Mouse (Mus musculus) forebrain, embryonic 14.5 days (tissue): ENCODE results near the gene Shank3. TPM values are rescaled to one million over a fixed set of nuclear protein-coding genes. Genes with fewer than 3 reads are reported as not detected.
A peak's percentile ranks its signal among the peaks of the same experiment; 100 is the strongest.

ENCODE experiments used
- ATAC-seq: fragments of 200-750 bp; cut with Nextera tagmentation; 2 replicates; pipeline ENCODE4 v1.8.0; 2017; ENCODE audit warnings: mild to moderate bottlenecking, moderate library complexity
- DNase-seq: peaks from one replicate; pipeline ENCODE4 v3.0.0-alpha.2; 2015; ENCODE audit warnings: low spot score
- H3K27ac ChIP-seq: fragments of 300-500 bp; sonication (generic); 2 replicates; pipeline ENCODE4 v1.5.1; 2014; ENCODE audit warnings: low read depth, mild to moderate bottlenecking, control low read depth, low read length, moderate library complexity
- H3K27me3 ChIP-seq: fragments of 300-500 bp; sonication (generic); replicated peaks from 2 replicates; pipeline ENCODE4 v1.6.1; 2014; ENCODE audit warnings: low read length, control low read depth, mixed read lengths; ENCODE audit not compliant: control insufficient read depth, insufficient read depth
- H3K36me3 ChIP-seq: fragments of 300-500 bp; sonication (generic); 2 replicates; pipeline ENCODE4 v1.6.1; 2014; ENCODE audit warnings: low read length, control low read depth; ENCODE audit not compliant: control insufficient read depth, insufficient read depth
- H3K4me1 ChIP-seq: fragments of 300-500 bp; sonication (generic); 2 replicates; pipeline ENCODE4 v1.6.1; 2014; ENCODE audit warnings: antibody characterized with exemption, low read length, control low read depth; ENCODE audit not compliant: control insufficient read depth, insufficient read depth
- H3K4me2 ChIP-seq: fragments of 300-500 bp; sonication (generic); 2 replicates; pipeline ENCODE4 v1.6.1; 2014; ENCODE audit warnings: mild to moderate bottlenecking, control low read depth, low read length
- H3K4me3 ChIP-seq: fragments of 300-500 bp; sonication (generic); 2 replicates; pipeline ENCODE4 v1.5.1; 2014; ENCODE audit warnings: low read depth, low read length, control low read depth
- H3K9ac ChIP-seq: fragments of 300-500 bp; sonication (generic); 2 replicates; pipeline ENCODE4 v1.6.1; 2014; ENCODE audit warnings: mild to moderate bottlenecking, low read length, control low read depth, moderate library complexity
- H3K9me3 ChIP-seq: fragments of 300-500 bp; sonication (generic); replicated peaks from 2 replicates; pipeline ENCODE4 v1.6.1; 2016; ENCODE audit warnings: low read length, control low read depth, mixed read lengths; ENCODE audit not compliant: control insufficient read depth
- WGBS: fragments of 180-500 bp; shearing (Covaris S2); extraction: QIAGEN DNeasy Blood & Tissue Kit; methylation state at CpG from one replicate; pipeline ENCODE4 v1.1.7; 2014; 5-methylcytosine and 5-hydroxymethylcytosine counted together
- polyA plus RNA-seq: library from polyadenylated mRNA; unstranded; fragments of >200 nt; fragmentation: Nextera tagmentation; extraction: Ambion mirVana; gene quantifications from 2 replicates; pipeline ENCODE4 v1.2.1, GENCODE M21; 2014

Gene Shank3
- 4.8 and 6.0 TPM in 2 replicates for polyA plus RNA-seq

GRCm38 (mm10) chr15:89498961-89499688 is at the start of gene Shank3:
Gene Shank3 (plus strand): TSS chr15:89499623.
- Histone ChIP-seq H3K9me3 (no peaks in the 10 kb centered on the region), H3K4me1 (peaks cover 8% of the 10 kb centered on the region; the same call in 1 of the 2 replicates), H3K27me3 (peaks cover 7% of the 10 kb centered on the region), H3K27ac (peak within 1 kb of the TSS; percentile 55), H3K4me2 (peak within 1 kb of the TSS; percentile 85), H3K9ac (peak within 1 kb of the TSS; percentile 79), H3K4me3 (peak within 1 kb of the TSS; percentile 73), H3K36me3 (peaks cover 7% of the 10 kb centered on the region; the same call in 1 of the 2 replicates)
- ATAC-seq (peak; percentile 70), DNase-seq (peak; percentile 57)
- under 1% methylated on average over 44 of the region's 72 CpGs for WGBS

GRCm38 (mm10) chr15:89452906-89453864 is 46.2 kb upstream of the Shank3 start:
- Histone ChIP-seq H3K27me3 (no peaks in the 10 kb centered on the region), H3K27ac (peak overlapping the region; percentile 63; the same call in 1 of the 2 replicates), H3K4me2 (peak overlapping the region; percentile 76), H3K9ac (peak overlapping the region; percentile 86), H3K36me3 (peaks cover 20% of the 10 kb centered on the region), H3K4me1 (peaks cover 18% of the 10 kb centered on the region), H3K9me3 (no peaks in the 10 kb centered on the region), H3K4me3 (peak overlapping the region; percentile 76)
- ATAC-seq = peak; percentile 70
- peak; percentile 48 for DNase-seq
- WGBS = 4% methylated on average over 24 of the region's 24 CpGs

GRCm38 (mm10) chr15:89453865-89454478 is 45.5 kb upstream of the Shank3 start, which contains the start of gene Mapk8ip2:
Gene Mapk8ip2 (plus strand): TSS chr15:89453913.
- 0% methylated on average over 50 of the region's 53 CpGs for WGBS
- peak within 1 kb of the TSS; percentile 86 for H3K9ac ChIP-seq
- peak within 1 kb of the TSS; percentile 76 for H3K4me3 ChIP-seq
- DNase-seq = peak; percentile 68
- peak within 1 kb of the TSS; percentile 76 for H3K4me2 ChIP-seq
- peaks cover 28% of the 10 kb centered on the region for H3K36me3 ChIP-seq
- H3K9me3 ChIP-seq = no peaks in the 10 kb centered on the region
- no peaks in the 10 kb centered on the region for H3K27me3 ChIP-seq
- ATAC-seq = peak; percentile 83
- H3K4me1 ChIP-seq = peaks cover 18% of the 10 kb centered on the region
- H3K27ac ChIP-seq = peak within 1 kb of the TSS; percentile 63; the same call in 1 of the 2 replicates

- peaks cover 36% of the 10 kb centered on the region for H3K36me3 ChIP-seq
- DNase-seq = no peak
- peaks cover 18% of the 10 kb centered on the region for H3K4me1 ChIP-seq
- peak overlapping the region; percentile 76 for H3K4me2 ChIP-seq
- 12% methylated on average over 6 of the region's 6 CpGs for WGBS
- peak; percentile 33; the same call in 1 of the 2 replicates for ATAC-seq
- peak overlapping the region; percentile 76 for H3K4me3 ChIP-seq
- no peaks in the 10 kb centered on the region for H3K27me3 ChIP-seq
- H3K27ac ChIP-seq = no peak overlapping the region; the same call in 1 of the 2 replicates
- no peaks in the 10 kb centered on the region for H3K9me3 ChIP-seq
- peak overlapping the region; percentile 86 for H3K9ac ChIP-seq
These were observed 44.6 kb upstream of the Shank3 start for GRCm38 (mm10) chr15:89454857-89455256.

- H3K27me3 ChIP-seq = no peaks in the 10 kb centered on the region
- H3K4me2 ChIP-seq = peak overlapping the region; percentile 76
- peak overlapping the region; percentile 76 for H3K4me3 ChIP-seq
- ATAC-seq (no peak), DNase-seq (no peak)
- no peaks in the 10 kb centered on the region for H3K9me3 ChIP-seq
- peak overlapping the region; percentile 86; the same call in 1 of the 2 replicates for H3K9ac ChIP-seq
- peaks cover 18% of the 10 kb centered on the region for H3K4me1 ChIP-seq
- peaks cover 43% of the 10 kb centered on the region for H3K36me3 ChIP-seq
- no peak overlapping the region for H3K27ac ChIP-seq
- WGBS = 87% methylated on average over 6 of the region's 6 CpGs
These were observed 43.8 kb upstream of the Shank3 start for GRCm38 (mm10) chr15:89455642-89456041.

GRCm38 (mm10) chr15:89458942-89459341 is 40.5 kb upstream of the Shank3 start:
- no peak overlapping the region for H3K4me3 ChIP-seq
- peaks cover 10% of the 10 kb centered on the region for H3K4me1 ChIP-seq
- H3K9me3 ChIP-seq = no peaks in the 10 kb centered on the region
- H3K27ac ChIP-seq = no peak overlapping the region
- H3K4me2 ChIP-seq = no peak overlapping the region
- H3K27me3 ChIP-seq = no peaks in the 10 kb centered on the region
- H3K36me3 ChIP-seq = peaks cover 62% of the 10 kb centered on the region
- ATAC-seq (no peak), DNase-seq (no peak)
- WGBS = 97% methylated on average over 15 of the region's 15 CpGs
- no peak overlapping the region for H3K9ac ChIP-seq

GRCm38 (mm10) chr15:89459821-89460220 is 39.6 kb upstream of the Shank3 start:
- no peaks in the 10 kb centered on the region for H3K9me3 ChIP-seq
- DNase-seq (no peak), ATAC-seq (no peak)
- H3K4me3 ChIP-seq = no peak overlapping the region
- H3K27me3 ChIP-seq = no peaks in the 10 kb centered on the region
- H3K36me3 ChIP-seq = peaks cover 62% of the 10 kb centered on the region
- no peak overlapping the region for H3K9ac ChIP-seq
- peaks cover 9% of the 10 kb centered on the region for H3K4me1 ChIP-seq
- no peak overlapping the region for H3K4me2 ChIP-seq
- 93% methylated on average over 7 of the region's 7 CpGs for WGBS
- H3K27ac ChIP-seq = no peak overlapping the region

- Histone ChIP-seq H3K27ac (no peak overlapping the region), H3K27me3 (no peaks in the 10 kb centered on the region), H3K9me3 (no peaks in the 10 kb centered on the region), H3K4me3 (no peak overlapping the region), H3K36me3 (peaks cover 62% of the 10 kb centered on the region), H3K4me1 (peaks cover 4% of the 10 kb centered on the region), H3K9ac (no peak overlapping the region), H3K4me2 (no peak overlapping the region)
- 81% methylated on average over 10 of the region's 10 CpGs for WGBS
- no peak for ATAC-seq
- DNase-seq = no peak
These were observed 39.1 kb upstream of the Shank3 start for GRCm38 (mm10) chr15:89460298-89460697.
